Mouse (Mus musculus) kidney, embryonic 14.5 days (tissue): Measurements from ENCODE around the gene Smurf1. TPM values are rescaled to one million over a fixed set of nuclear protein-coding genes. Genes with fewer than 3 reads are reported as not detected.

Source experiments
- ATAC-seq: fragments of 200-750 bp; cut with Nextera tagmentation; 2 replicates; pipeline ENCODE4 v1.8.0; 2017; ENCODE audit warnings: moderate number of reproducible peaks, mild to moderate bottlenecking, moderate TSS enrichment, moderate library complexity; ENCODE audit not compliant: low FRiP score, low TSS enrichment
- H3K27ac ChIP-seq: fragments of 300-500 bp; sonication (generic); 2 replicates; pipeline ENCODE4 v1.5.1; 2014; ENCODE audit warnings: low read depth, mild to moderate bottlenecking, low read length, moderate library complexity, mixed read lengths
- H3K27me3 ChIP-seq: fragments of 300-500 bp; sonication (generic); 2 replicates; pipeline ENCODE4 v1.6.1; 2014; ENCODE audit warnings: mild to moderate bottlenecking, low read length; ENCODE audit not compliant: control insufficient read depth, insufficient read depth
- H3K36me3 ChIP-seq: fragments of 300-500 bp; sonication (generic); 2 replicates; pipeline ENCODE4 v1.6.1; 2014; ENCODE audit warnings: low read length, mixed read lengths; ENCODE audit not compliant: control insufficient read depth, insufficient read depth
- H3K4me1 ChIP-seq: fragments of 300-500 bp; sonication (generic); 2 replicates; pipeline ENCODE4 v1.6.1; 2014; ENCODE audit warnings: low read length, mixed read lengths; ENCODE audit not compliant: control insufficient read depth, insufficient read depth
- H3K4me2 ChIP-seq: fragments of 300-500 bp; sonication (generic); replicated peaks from 2 replicates; pipeline ENCODE4 v1.6.1; 2014; ENCODE audit warnings: low read depth, mild to moderate bottlenecking, low read length
- H3K4me3 ChIP-seq: fragments of 300-500 bp; sonication (generic); 2 replicates; pipeline ENCODE4 v1.5.1; 2014; ENCODE audit warnings: mild to moderate bottlenecking, low read length
- H3K9ac ChIP-seq: fragments of 300-500 bp; sonication (generic); 2 replicates; pipeline ENCODE4 v1.6.1; 2014; ENCODE audit warnings: low read depth, mild to moderate bottlenecking, low read length, moderate library complexity
- H3K9me3 ChIP-seq: fragments of 300-500 bp; sonication (generic); 2 replicates; pipeline ENCODE4 v1.6.1; 2016; ENCODE audit warnings: low read length; ENCODE audit not compliant: control insufficient read depth
- WGBS: fragments of 180-500 bp; shearing (Covaris S2); extraction: QIAGEN DNeasy Blood & Tissue Kit; methylation state at CpG from one replicate; pipeline ENCODE4 v1.1.7; 2014; 5-methylcytosine and 5-hydroxymethylcytosine counted together
- microRNA-seq: library from miRNA; unstranded; fragments of <30 nt; microRNA quantifications from one replicate; pipeline ENCODE4, GENCODE M21; 2016
- polyA plus RNA-seq: library from polyadenylated mRNA; unstranded; fragments of >200 nt; fragmentation: Nextera tagmentation; extraction: Ambion mirVana; gene quantifications from 2 replicates; pipeline ENCODE4 v1.2.1, GENCODE M21; 2014

The Smurf1 gene
- polyA plus RNA-seq, 1 experiment from 2014 or later: 20.2 TPM

DNA sequence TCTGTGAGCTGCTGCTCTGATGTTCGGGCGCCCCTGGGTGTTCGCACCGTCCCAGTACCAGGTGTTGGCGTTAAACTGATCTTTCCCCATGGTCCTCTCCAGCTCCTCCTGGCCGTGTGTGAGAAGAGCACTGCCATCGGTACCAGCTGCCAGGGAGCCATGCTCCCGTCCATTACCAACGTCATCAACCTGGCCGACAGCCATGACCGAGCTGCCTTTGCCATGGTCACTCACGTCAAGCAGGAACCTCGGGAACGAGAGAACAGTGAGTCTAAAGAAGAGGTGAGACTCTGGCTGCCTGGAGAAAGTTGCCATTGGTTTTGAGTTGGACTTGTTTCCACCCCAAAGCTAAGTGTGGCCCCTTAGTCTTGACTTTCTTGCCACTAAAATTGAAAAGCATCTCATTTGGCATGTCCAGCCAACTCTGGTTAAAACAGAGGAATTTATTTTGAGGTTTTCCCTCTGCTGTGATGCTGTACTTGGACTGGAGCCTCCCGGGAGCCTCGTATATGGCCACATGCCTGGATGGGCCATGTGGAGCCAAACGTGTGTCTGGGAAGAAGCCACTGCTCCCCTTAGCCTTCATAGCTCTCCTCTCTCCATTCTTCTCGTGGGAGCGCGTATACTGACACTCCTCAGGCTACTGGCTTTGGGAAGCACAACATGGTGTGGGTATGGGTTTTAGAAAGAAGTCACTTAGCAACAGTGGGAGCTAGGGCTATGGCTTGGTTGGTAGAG is 137.1 kb downstream of the Smurf1 start:
- Histone ChIP-seq H3K27me3 (no peaks in the 10 kb centered on the region), H3K9me3 (no peaks in the 10 kb centered on the region), H3K4me1 (no peaks in the 10 kb centered on the region), H3K36me3 (peaks cover 99% of the 10 kb centered on the region), H3K9ac (no peak overlapping the region), H3K4me3 (no peak overlapping the region), H3K4me2 (no peak overlapping the region), H3K27ac (no peak overlapping the region)
- ATAC-seq: no peak
- WGBS: 95% methylated on average over 20 of the region's 20 CpGs

Small RNA genes lying within 50 kb of the gene (microRNA-seq; reads per million reads assigned to microRNA genes)
- not detected for gene Mir7039

Other genes starting within 250 kb of the Smurf1 start
- 0.12 and 0.24 TPM in 2 replicates for gene Tmem130, start 204.0 kb downstream of the Smurf1 start, polyA plus RNA-seq
- 73.2 and 110 TPM in 2 replicates for gene Trrap, start 198.1 kb downstream of the Smurf1 start, polyA plus RNA-seq
- not detected in 2 replicates for gene Gm4871, start 66.9 kb upstream of the Smurf1 start, polyA plus RNA-seq
- not detected in 2 replicates for gene 1700018F24Rik, start 77.1 kb upstream of the Smurf1 start, polyA plus RNA-seq
- gene Arpc1a, start 118.0 kb upstream of the Smurf1 start, polyA plus RNA-seq: 138 and 149 TPM in 2 replicates
- gene Kpna7, start 118.2 kb upstream of the Smurf1 start, polyA plus RNA-seq: not detected in 2 replicates
- gene Arpc1b, start 148.4 kb upstream of the Smurf1 start, polyA plus RNA-seq: 115 and 163 TPM in 2 replicates
- gene Pdap1, start 174.4 kb upstream of the Smurf1 start, polyA plus RNA-seq: 113 and 152 TPM in 2 replicates
- gene Bud31, start 174.5 kb upstream of the Smurf1 start, polyA plus RNA-seq: 205 and 251 TPM in 2 replicates
- gene Ptcd1, start 201.3 kb upstream of the Smurf1 start, polyA plus RNA-seq: 7.1 and 14.4 TPM in 2 replicates
- 30.6 and 37.1 TPM in 2 replicates for gene Cpsf4, start 201.4 kb upstream of the Smurf1 start, polyA plus RNA-seq
- 568 and 762 TPM in 2 replicates for gene Atp5j2, start 226.2 kb upstream of the Smurf1 start, polyA plus RNA-seq
- gene Zkscan14, start 236.0 kb upstream of the Smurf1 start, polyA plus RNA-seq: 7.8 and 10.2 TPM in 2 replicates
- gene Zkscan5, start 238.7 kb upstream of the Smurf1 start, polyA plus RNA-seq: 9.6 and 13.6 TPM in 2 replicates